Mouse (Mus musculus) embryonic facial prominence, embryonic 13.5 days (tissue): Measurements from ENCODE around the gene Coro6. TPM values are rescaled to one million over a fixed set of nuclear protein-coding genes. Genes with fewer than 3 reads are reported as not detected.

Experiments used
- ATAC-seq: fragments of 200-750 bp; cut with Nextera tagmentation; 2 replicates; pipeline ENCODE4 v1.8.0; 2017; ENCODE audit warnings: low read depth; ENCODE audit not compliant: insufficient number of reproducible peaks, insufficient read depth, low FRiP score, low TSS enrichment
- H3K27ac ChIP-seq: fragments of 300-500 bp; sonication (generic); 2 replicates; pipeline ENCODE4 v1.5.1; 2015; ENCODE audit warnings: moderate library complexity, mild to moderate bottlenecking, inconsistent platforms
- H3K27me3 ChIP-seq: fragments of 300-500 bp; sonication (generic); 2 replicates; pipeline ENCODE4 v1.6.1; 2015; ENCODE audit warnings: mild to moderate bottlenecking, inconsistent platforms
- H3K36me3 ChIP-seq: fragments of 300-500 bp; sonication (generic); 2 replicates; pipeline ENCODE4 v1.6.1; 2015; ENCODE audit warnings: mild to moderate bottlenecking, inconsistent platforms
- H3K4me1 ChIP-seq: fragments of 300-500 bp; sonication (generic); 2 replicates; pipeline ENCODE4 v1.6.1; 2015; ENCODE audit warnings: inconsistent platforms
- H3K4me2 ChIP-seq: fragments of 300-500 bp; sonication (generic); 2 replicates; pipeline ENCODE4 v1.6.1; 2015; ENCODE audit warnings: moderate library complexity, mild to moderate bottlenecking, inconsistent platforms
- H3K4me3 ChIP-seq: fragments of 300-500 bp; sonication (generic); 2 replicates; pipeline ENCODE4 v1.5.1; 2015; ENCODE audit warnings: mild to moderate bottlenecking, inconsistent platforms
- H3K9ac ChIP-seq: fragments of 300-500 bp; sonication (generic); 2 replicates; pipeline ENCODE4 v1.6.1; 2015; ENCODE audit warnings: mild to moderate bottlenecking, inconsistent platforms
- H3K9me3 ChIP-seq: fragments of 300-500 bp; sonication (generic); 2 replicates; pipeline ENCODE4 v1.6.1; 2016; ENCODE audit warnings: inconsistent platforms
- WGBS: fragments of 180-500 bp; shearing (Covaris S2); methylation state at CpG from one replicate; pipeline ENCODE4 v1.1.7; 2015; ENCODE audit warnings: mixed read lengths; 5-methylcytosine and 5-hydroxymethylcytosine counted together
- polyA plus RNA-seq: library from polyadenylated mRNA; unstranded; fragments of >200 nt; fragmentation: Nextera tagmentation; extraction: Ambion mirVana; gene quantifications from 2 replicates; pipeline ENCODE4 v1.2.1, GENCODE M21; 2015

Coro6 gene
- polyA plus RNA-seq, 1 experiment from 2014 or later = 0.10 TPM

DNA sequence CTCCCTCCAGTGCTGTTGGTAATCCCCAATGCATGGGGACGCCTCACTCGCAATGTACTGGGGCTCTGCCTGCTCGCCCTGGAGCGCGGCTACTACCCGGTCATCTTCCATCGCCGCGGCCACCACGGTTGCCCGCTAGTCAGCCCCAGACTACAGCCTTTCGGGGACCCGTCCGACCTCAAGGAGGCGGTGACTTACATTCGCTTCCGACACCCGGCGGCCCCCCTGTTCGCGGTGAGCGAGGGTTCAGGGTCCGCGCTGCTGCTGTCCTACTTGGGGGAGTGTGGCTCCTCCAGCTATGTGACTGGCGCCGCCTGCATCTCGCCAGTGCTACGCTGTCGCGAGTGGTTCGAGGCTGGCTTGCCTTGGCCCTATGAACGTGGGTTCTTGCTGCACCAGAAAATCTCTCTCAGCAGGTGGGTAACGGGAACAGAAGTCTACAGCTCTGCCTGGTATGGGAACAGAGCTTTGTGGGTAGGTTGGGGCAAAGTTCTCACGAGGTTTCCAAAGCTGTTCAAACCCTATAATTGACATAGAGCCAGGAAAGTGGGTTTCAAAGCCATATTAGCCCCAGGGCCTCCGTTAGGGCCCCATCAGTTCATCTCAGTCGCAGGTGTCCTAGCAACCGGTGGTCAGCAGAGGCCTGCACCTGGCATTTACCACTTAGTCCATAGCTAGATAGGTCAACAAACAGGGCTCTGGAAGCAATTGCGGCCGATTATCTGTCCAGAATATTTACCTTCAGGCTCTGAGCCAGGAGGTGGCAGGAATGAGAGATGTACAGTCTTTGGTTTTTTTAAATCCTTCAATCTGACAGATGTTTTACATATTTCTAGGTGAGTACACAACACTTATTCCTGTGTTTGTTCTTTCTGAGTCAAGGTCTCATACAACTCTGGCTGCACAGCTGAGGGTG lies 53.7 kb downstream of the Coro6 start, which contains the start of gene Trp53i13:
Trp53i13 (minus strand) TSS at position 344 of the 916 bp plus-strand sequence.
- WGBS = 5% methylated on average over 39 of the region's 39 CpGs
- Histone ChIP-seq H3K36me3 (no peaks in the 10 kb centered on the region), H3K4me2 (peak within 1 kb of the TSS; percentile 98), H3K27me3 (peaks cover 45% of the 10 kb centered on the region), H3K9ac (peak within 1 kb of the TSS; percentile 69), H3K4me3 (peak within 1 kb of the TSS; percentile 67), H3K27ac (no peak within 1 kb of the TSS), H3K9me3 (no peaks in the 10 kb centered on the region), H3K4me1 (peaks cover 55% of the 10 kb centered on the region)
- no peak for ATAC-seq

DNA sequence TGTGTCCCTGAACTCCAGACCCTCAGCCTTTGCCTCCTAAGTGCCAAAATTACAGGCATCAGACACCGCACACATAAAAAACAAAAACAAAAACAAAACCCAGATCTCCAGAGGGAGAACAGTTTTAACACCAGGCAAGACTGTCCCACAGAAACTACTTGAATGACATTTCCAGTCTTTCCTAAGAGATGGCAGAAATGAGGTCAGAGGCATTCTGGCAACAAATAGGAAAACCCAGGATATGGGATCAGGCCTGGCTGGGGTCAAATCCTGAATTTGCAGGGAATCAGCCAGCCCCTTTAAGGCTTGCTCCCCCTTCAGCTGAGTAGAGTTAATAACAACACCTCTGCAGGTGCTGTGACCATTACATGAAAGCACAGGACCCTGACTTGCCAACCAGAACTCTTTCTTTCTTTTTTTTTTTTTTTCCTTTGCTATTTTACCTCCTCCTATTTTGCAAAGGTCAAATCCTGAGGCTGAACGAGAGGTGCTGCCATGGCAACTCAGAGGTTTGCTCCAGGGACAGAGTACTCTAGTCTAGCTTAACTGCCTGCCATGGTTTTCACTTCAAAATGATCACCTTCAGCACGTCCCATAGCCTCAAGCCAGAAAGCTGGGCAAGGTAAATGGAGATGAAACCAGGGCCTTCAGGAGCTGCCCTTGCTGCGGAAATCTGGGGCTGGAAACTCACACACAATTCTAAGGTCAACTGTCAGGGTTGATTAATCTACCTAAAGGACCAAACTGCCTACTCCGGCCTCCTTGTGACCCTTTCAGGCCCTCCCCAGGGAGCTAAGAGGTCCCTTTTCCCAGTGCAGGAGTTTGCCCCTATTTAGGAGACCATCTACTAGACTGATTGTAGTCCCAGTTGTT lies 54.6 kb downstream of the Coro6 start:
- Histone ChIP-seq H3K4me1 (peaks cover 49% of the 10 kb centered on the region), H3K9me3 (no peaks in the 10 kb centered on the region), H3K9ac (no peak overlapping the region), H3K27me3 (peaks cover 45% of the 10 kb centered on the region), H3K36me3 (no peaks in the 10 kb centered on the region), H3K4me2 (no peak overlapping the region), H3K4me3 (no peak overlapping the region), H3K27ac (no peak overlapping the region)
- ATAC-seq = no peak
- WGBS = 49% methylated on average over 5 of the region's 5 CpGs

DNA sequence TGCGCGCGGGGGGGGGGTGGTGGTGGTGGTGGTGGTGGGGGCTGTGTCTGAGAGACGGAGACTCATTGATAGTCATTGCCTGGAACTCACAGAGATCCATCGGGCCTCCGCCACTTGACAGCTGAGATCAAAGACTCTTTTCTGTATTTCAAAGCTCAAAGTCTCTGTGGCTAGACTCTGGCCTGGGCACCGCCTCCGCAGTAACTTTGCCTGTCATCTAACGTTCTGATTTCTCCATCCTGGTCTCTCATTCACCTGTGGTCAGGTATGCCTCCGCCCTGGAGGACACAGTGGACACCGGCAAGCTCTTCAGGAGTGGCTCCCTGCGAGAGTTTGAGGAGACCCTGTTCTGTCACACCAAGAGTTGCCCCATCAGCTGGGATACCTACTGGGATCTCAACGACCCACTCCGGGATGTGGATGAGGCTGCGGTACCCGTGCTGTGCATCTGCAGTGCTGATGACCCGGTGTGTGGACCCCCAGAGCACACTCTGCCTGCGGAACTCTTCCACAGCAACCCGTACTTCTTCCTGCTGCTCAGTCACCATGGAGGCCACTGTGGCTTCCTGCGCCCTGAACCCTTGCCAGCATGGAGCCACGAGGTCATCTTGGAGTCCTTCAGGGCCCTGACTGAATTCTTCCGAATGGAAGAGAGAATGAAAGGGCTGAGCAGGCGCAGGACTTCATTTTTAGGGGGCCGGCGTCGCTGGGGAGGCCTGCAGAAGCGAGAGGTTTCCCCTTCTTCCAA lies 56.0 kb downstream of the Coro6 start:
- ATAC-seq = no peak
- peaks cover 45% of the 10 kb centered on the region for H3K27me3 ChIP-seq
- no peak overlapping the region for H3K27ac ChIP-seq
- H3K4me3 ChIP-seq = no peak overlapping the region
- H3K4me1 ChIP-seq = peaks cover 44% of the 10 kb centered on the region
- H3K9me3 ChIP-seq = no peaks in the 10 kb centered on the region
- no peaks in the 10 kb centered on the region for H3K36me3 ChIP-seq
- WGBS = 79% methylated on average over 27 of the region's 27 CpGs
- H3K4me2 ChIP-seq = no peak overlapping the region
- no peak overlapping the region for H3K9ac ChIP-seq

DNA sequence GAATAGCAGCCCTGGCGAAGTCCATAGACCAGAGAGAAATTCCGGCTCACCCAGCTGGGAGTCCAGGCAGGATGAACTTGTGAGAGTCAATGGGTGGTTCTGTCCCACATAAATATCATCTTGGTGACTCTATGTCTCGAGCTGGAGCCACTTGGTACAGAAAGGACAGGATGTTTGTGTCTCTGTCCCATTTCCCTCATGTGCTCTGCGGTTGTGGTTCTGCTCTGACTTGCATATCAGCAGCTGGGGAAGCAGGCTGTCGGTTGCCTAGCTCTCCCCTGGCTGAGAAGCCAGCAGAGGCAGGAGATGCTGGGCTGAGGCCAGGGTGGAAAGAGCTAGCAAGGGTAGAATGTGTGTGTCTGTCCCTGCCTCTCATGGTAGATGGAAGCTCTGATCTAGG lies 56.8 kb downstream of the Coro6 start, which contains the start of gene Gm10392:
Gm10392 (minus strand) TSS at position 156 of the 400 bp plus-strand sequence.
- no peak for ATAC-seq
- no peaks in the 10 kb centered on the region for H3K36me3 ChIP-seq
- 74% methylated on average over 5 of the region's 5 CpGs for WGBS
- H3K9ac ChIP-seq = no peak within 1 kb of the TSS
- no peak within 1 kb of the TSS for H3K4me3 ChIP-seq
- H3K9me3 ChIP-seq = no peaks in the 10 kb centered on the region
- peak within 1 kb of the TSS; percentile 58 for H3K27ac ChIP-seq
- H3K4me2 ChIP-seq = no peak within 1 kb of the TSS
- peaks cover 38% of the 10 kb centered on the region for H3K4me1 ChIP-seq
- H3K27me3 ChIP-seq = peaks cover 44% of the 10 kb centered on the region

Other genes with a start within 250 kb of the Coro6 start
- 8.5 and 10.1 TPM in 2 replicates for gene Ssh2, start 246.1 kb upstream of the Coro6 start, polyA plus RNA-seq
- 8.5 and 10.4 TPM in 2 replicates for gene Ankrd13b, start 27.3 kb downstream of the Coro6 start, polyA plus RNA-seq
- gene Git1, start 31.2 kb downstream of the Coro6 start, polyA plus RNA-seq = 10.8 and 11.1 TPM in 2 replicates
- gene Abhd15, start 52.7 kb downstream of the Coro6 start, polyA plus RNA-seq = 2.0 and 2.2 TPM in 2 replicates
- 54.7 and 55.2 TPM in 2 replicates for gene Trp53i13, start 53.6 kb downstream of the Coro6 start, polyA plus RNA-seq
- gene Gm10392, start 56.8 kb downstream of the Coro6 start, polyA plus RNA-seq = not detected in 2 replicates
- gene Taok1, start 145.4 kb downstream of the Coro6 start, polyA plus RNA-seq = 14.3 and 15.2 TPM in 2 replicates
- gene Nufip2, start 223.7 kb downstream of the Coro6 start, polyA plus RNA-seq = 5.2 and 5.9 TPM in 2 replicates